Mouse (Mus musculus): ENCODE results near the gene Snx11. TPM values are rescaled to one million over a fixed set of nuclear protein-coding genes. Genes with fewer than 3 reads are reported as not detected.
A peak's percentile ranks its signal among the peaks of the same experiment; 100 is the strongest.

Snx11 gene
- polyA plus RNA-seq (2015; fragmentation: Nextera tagmentation; extraction: Ambion mirVana), result 20.9 and 22.1 TPM in 2 replicates

- Histone ChIP-seq H3K9ac (peak within 1 kb of the TSS; percentile 37), H3K4me2 (peak within 1 kb of the TSS; percentile 84), H3K36me3 (peaks cover 17% of the 10 kb centered on the region; the same call in 1 of the 2 replicates), H3K4me3 (peak within 1 kb of the TSS; percentile 64), H3K27me3 (no peaks in the 10 kb centered on the region), H3K4me1 (peaks cover 11% of the 10 kb centered on the region), H3K9me3 (no peaks in the 10 kb centered on the region), H3K27ac (peak within 1 kb of the TSS; percentile 43)
- ATAC-seq (ENCODE audit: insufficient number of reproducible peaks, low FRiP score, low TSS enrichment, low read depth), result peak; percentile 99
- WGBS, result under 1% methylated on average over 59 of the region's 59 CpGs
Measured at GRCm38 (mm10) chr11:96776968-96777962, at the start of gene Snx11. Gene Snx11 (minus strand): TSS chr11:96777559.

DNA sequence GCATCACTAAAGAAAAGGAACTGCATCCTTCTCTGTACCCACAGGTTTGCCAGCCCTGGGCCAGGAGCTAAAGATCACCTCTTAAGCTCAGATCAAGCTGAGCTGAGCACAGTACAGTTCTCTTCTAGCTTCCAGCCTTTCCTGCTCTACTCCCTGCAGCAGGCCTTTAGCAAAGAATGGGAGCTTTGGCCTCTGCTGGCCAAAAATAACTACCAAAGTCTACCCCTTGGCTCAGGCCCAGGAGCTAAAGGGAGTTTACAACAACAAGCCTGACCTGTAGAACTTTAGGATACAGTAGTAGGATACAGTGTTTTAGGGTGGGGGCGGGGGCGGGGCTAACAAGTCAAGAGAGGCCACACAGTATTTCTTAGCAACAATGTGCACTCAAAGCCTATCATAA, 49.1 kb upstream of the Snx11 start:
- Histone ChIP-seq H3K4me3 (peak overlapping the region; percentile 10; the same call in 1 of the 2 replicates), H3K9me3 (no peaks in the 10 kb centered on the region), H3K4me1 (peaks cover 61% of the 10 kb centered on the region), H3K36me3 (peaks cover 37% of the 10 kb centered on the region), H3K27ac (peak overlapping the region; percentile 63), H3K27me3 (no peaks in the 10 kb centered on the region), H3K4me2 (peak overlapping the region; percentile 27), H3K9ac (no peak overlapping the region)
- ATAC-seq (ENCODE audit: insufficient number of reproducible peaks, low FRiP score, low TSS enrichment, low read depth), result no peak
- WGBS, result 82% methylated on average over 2 of the region's 2 CpGs

DNA sequence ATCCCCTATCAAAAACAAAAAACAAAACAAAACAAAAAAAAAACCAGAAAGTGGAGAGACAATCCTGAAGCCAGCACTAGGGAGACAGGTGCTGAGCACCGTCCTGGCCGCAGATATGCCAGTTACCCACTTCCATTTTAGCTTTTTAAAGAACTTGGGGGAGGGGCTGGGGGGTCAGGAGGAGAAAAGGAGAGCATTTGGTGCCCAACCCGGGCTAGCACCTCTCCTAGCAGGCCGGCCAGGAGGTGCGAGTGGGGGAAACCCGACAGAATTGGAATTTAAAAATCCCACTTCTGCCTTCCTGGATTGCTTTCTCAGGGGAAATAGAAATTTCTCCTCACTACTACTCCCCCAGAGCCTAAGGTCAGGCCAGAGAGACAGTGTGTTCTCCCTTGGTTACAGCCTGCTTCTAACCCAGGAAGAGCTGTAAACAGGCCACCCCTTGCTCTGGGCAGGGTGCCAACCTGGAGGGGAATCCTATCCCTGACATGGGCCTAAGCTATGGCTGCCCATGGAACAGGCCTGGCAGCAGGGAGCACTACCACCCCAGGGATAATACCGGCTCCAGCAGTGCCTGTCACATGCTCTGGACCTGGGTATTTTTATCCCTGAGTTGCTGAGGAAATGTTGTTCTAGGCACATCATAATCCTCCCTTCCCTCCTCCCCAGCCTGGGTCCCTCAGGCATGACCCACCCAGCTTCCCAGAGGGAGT, 47.6 kb upstream of the Snx11 start:
- Histone ChIP-seq H3K27me3 (no peaks in the 10 kb centered on the region), H3K36me3 (peaks cover 52% of the 10 kb centered on the region), H3K9me3 (no peaks in the 10 kb centered on the region), H3K4me3 (peak overlapping the region; percentile 46), H3K9ac (0 out of 2 replicates have a peak overlapping the region, but pooled peaks have one; percentile 4), H3K4me1 (peaks cover 61% of the 10 kb centered on the region), H3K4me2 (peak overlapping the region; percentile 89), H3K27ac (peak overlapping the region; percentile 89)
- WGBS, result 38% methylated on average over 7 of the region's 7 CpGs
- ATAC-seq (ENCODE audit: insufficient number of reproducible peaks, low FRiP score, low TSS enrichment, low read depth), result no peak; the same call in 1 of the 2 replicates

DNA sequence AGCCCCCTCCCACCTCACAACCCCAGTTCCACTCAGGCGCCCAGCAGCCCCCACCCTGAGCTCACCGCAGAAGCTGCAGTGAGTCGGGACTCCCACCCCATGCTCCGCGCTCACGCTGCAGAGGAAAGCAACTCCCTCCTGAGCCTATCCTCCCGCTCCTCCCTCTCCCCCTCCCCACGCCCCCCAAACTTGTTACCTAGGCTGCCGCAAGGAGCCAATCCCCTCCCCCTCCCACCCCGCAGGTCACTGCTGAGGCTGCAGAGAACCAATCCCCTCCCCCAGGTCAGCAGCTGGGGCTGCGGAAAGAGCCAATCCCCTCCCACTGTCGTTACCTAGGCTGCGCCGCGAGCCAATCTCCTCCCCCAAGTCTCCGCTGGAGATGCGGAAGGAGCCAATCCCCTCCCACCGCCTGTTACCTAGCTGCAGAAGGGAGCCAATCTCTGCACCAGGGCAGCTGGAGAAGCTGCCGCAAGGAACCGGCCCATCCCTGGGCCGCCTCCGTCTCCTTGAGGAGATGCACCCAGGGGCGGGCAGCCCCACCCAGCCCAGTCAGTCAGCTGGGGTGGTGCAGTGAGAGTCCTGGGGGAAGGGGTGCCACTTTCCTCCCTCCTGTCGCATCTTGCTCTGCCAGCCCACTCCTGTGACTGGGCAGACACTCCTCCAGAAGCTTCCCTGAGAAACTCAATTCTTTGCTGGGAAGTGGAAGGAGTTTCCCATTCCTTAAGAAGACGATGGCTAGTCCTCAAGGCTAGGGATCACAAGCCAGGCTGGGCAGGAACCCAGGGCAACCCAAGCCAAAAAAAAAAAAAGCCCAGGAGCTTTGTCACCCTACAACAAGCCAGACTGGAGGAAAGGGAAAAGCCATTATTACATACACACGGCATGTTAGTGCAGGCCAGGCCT, 46.8 kb upstream of the Snx11 start:
- Histone ChIP-seq H3K36me3 (peaks cover 60% of the 10 kb centered on the region), H3K4me1 (peaks cover 61% of the 10 kb centered on the region)
- WGBS, result under 1% methylated on average over 26 of the region's 26 CpGs

DNA sequence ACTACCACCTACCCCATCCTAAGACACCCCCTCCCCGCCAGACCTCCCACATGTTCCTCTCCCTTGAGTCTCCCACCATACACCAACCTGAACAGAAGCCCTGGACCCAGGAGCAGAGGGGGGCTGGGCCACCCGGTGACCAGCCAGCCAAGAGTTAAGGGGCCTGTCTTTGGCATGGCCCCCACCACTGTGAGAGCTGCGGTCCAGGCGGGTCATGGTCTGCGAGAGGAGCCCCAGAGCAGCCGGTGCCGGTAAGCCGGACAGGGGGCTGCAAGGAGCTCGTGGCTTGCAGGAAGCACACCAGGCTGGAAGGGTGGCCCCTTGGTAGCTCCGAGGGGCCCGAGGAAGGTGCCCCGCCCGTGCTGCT, 46.1 kb upstream of the Snx11 start:
- Histone ChIP-seq H3K9me3 (no peaks in the 10 kb centered on the region), H3K27me3 (no peaks in the 10 kb centered on the region), H3K36me3 (peaks cover 67% of the 10 kb centered on the region), H3K4me1 (peaks cover 58% of the 10 kb centered on the region), H3K4me2 (peak overlapping the region; percentile 89), H3K9ac (peak overlapping the region; percentile 47), H3K4me3 (peak overlapping the region; percentile 46), H3K27ac (peak overlapping the region; percentile 89)
- 11% methylated on average over 13 of the region's 13 CpGs for WGBS
- ATAC-seq (ENCODE audit: insufficient number of reproducible peaks, low FRiP score, low TSS enrichment, low read depth), result 0 out of 2 replicates have a peak, but pooled peaks have one; percentile 4

More for the DNA sequence above, 46.8 kb upstream of the Snx11 start:
- H3K4me2 ChIP-seq, result peak overlapping the region; percentile 89
- H3K27me3 ChIP-seq, result no peaks in the 10 kb centered on the region
- peak overlapping the region; percentile 46 for H3K4me3 ChIP-seq
- peak overlapping the region; percentile 47 for H3K9ac ChIP-seq
- ATAC-seq (ENCODE audit: insufficient number of reproducible peaks, low FRiP score, low TSS enrichment, low read depth), result peak; percentile 83
- H3K27ac ChIP-seq, result peak overlapping the region; percentile 89
- no peaks in the 10 kb centered on the region for H3K9me3 ChIP-seq

DNA sequence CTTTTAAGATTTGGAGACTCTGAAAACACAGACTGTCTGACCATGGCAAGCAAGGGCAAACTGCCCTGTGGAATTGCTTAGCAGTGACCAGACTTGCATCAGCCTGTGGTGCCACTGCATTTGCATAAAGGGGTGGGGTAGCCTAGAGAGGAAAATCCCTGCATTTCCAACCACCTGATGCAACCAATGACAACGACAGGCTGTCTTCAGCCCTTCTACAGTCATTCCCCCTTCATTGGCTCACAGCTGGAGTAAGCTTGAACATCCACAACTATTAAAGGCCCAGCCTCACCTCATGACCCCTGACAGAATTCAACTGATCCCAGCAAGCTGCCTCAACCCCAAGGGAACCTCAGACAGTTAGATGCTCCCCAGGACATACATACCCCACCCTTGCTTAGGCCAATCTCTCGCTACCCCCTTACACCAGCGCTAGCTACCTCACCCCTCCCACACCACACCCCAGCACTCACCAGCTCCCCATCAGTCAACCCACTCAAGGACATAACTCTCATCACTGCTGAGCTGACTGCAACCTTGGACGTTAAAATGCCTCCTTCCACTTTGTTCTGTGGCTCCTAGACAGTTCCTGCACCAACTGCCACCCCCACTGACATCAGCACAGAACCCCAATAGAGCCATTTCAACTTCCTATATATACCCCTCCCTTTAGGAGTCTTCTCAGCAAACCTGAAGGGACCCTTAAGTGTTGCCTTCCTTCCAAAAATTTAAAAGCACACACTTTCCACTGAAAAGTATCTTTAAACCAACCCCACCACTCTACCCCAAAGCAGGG, 45.5 kb upstream of the Snx11 start:
- H3K27ac ChIP-seq, result peak overlapping the region; percentile 89
- no peaks in the 10 kb centered on the region for H3K27me3 ChIP-seq
- peaks cover 71% of the 10 kb centered on the region for H3K36me3 ChIP-seq
- H3K9me3 ChIP-seq, result no peaks in the 10 kb centered on the region
- no peak overlapping the region; the same call in 1 of the 2 replicates for H3K9ac ChIP-seq
- H3K4me2 ChIP-seq, result peak overlapping the region; percentile 89
- H3K4me3 ChIP-seq, result peak overlapping the region; percentile 46
- peaks cover 52% of the 10 kb centered on the region for H3K4me1 ChIP-seq
- WGBS, result 43% methylated on average over 4 of the region's 4 CpGs
- no peak for ATAC-seq (ENCODE audit: insufficient number of reproducible peaks, low FRiP score, low TSS enrichment, low read depth)

DNA sequence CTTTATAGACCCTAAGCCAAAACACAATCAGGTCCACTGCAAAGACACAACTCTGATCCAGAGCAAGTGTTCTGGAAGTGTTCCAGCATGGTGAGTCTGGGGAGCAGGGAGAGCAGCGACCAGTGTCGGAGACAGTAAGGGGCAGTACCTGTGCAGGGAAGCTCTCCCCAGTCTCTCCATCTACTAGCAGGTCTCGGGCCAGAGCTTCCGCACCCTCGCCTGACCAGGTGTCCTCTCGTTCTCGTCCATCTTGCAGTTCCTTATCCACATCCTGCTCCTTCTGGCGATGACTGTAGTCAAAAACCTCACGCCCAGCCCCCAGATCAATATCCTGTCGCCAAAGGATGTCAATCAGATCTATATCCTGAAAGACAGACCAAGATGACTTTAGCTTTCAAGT, 44.6 kb upstream of the Snx11 start:
- H3K9me3 ChIP-seq, result no peaks in the 10 kb centered on the region
- no peak for ATAC-seq (ENCODE audit: insufficient number of reproducible peaks, low FRiP score, low TSS enrichment, low read depth)
- H3K4me1 ChIP-seq, result peaks cover 44% of the 10 kb centered on the region
- H3K27me3 ChIP-seq, result no peaks in the 10 kb centered on the region
- 91% methylated on average over 10 of the region's 10 CpGs for WGBS
- H3K27ac ChIP-seq, result no peak overlapping the region
- H3K9ac ChIP-seq, result no peak overlapping the region
- no peak overlapping the region for H3K4me2 ChIP-seq
- H3K4me3 ChIP-seq, result no peak overlapping the region
- peaks cover 71% of the 10 kb centered on the region for H3K36me3 ChIP-seq

DNA sequence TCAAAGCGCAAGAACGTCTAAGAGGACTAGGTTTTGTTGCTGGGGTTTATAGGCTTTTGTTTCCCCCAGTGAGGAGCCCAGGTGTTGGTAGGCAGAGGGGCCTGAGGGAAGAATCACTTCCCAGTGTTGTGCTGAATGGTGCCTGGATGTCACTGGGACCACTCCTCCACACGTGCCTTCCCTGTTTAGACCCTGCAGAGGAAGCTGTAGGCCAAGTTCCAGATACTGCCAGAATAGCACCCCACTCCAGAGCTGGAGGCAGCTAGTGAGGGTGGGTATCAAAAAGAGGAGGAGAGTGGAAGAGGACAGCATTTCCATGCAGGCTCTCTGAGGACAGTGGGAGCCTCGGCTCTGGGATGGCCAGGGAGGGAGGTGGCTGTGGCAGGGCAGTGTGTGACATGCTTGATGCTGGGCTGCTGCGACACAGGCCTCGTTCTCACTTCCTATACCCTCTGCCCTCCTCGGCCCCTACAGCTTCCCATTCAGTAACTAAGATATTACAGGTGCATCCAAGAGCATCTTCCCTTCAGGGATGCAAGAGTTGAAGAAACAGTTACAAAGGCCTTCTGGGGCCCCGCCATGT, 40.9 kb upstream of the Snx11 start:
- H3K4me3 ChIP-seq, result no peak overlapping the region
- peaks cover 81% of the 10 kb centered on the region for H3K36me3 ChIP-seq
- H3K9ac ChIP-seq, result no peak overlapping the region
- H3K4me2 ChIP-seq, result no peak overlapping the region
- ATAC-seq (ENCODE audit: insufficient number of reproducible peaks, low FRiP score, low TSS enrichment, low read depth), result no peak
- no peaks in the 10 kb centered on the region for H3K27me3 ChIP-seq
- no peak overlapping the region for H3K27ac ChIP-seq
- H3K4me1 ChIP-seq, result peaks cover 8% of the 10 kb centered on the region
- WGBS, result 86% methylated on average over 8 of the region's 8 CpGs
- H3K9me3 ChIP-seq, result no peaks in the 10 kb centered on the region

- ATAC-seq (ENCODE audit: insufficient number of reproducible peaks, low FRiP score, low TSS enrichment, low read depth), result no peak
- peaks cover 87% of the 10 kb centered on the region for H3K36me3 ChIP-seq
- H3K9ac ChIP-seq, result no peak overlapping the region
- 88% methylated on average over 5 of the region's 5 CpGs for WGBS
- H3K27ac ChIP-seq, result no peak overlapping the region
- no peaks in the 10 kb centered on the region for H3K9me3 ChIP-seq
- 0 out of 2 replicates have a peak, but pooled peaks cover 2% of the 10 kb centered on the region for H3K4me1 ChIP-seq
- no peaks in the 10 kb centered on the region for H3K27me3 ChIP-seq
- H3K4me2 ChIP-seq, result no peak overlapping the region
- no peak overlapping the region for H3K4me3 ChIP-seq
Measured at GRCm38 (mm10) chr11:96816979-96817378, 39.6 kb upstream of the Snx11 start.

- H3K27me3 ChIP-seq, result no peaks in the 10 kb centered on the region
- H3K9me3 ChIP-seq, result no peaks in the 10 kb centered on the region
- WGBS, result 91% methylated on average over 1 of the region's 1 CpGs
- ATAC-seq (ENCODE audit: insufficient number of reproducible peaks, low FRiP score, low TSS enrichment, low read depth), result no peak
- no peak overlapping the region for H3K9ac ChIP-seq
- H3K4me3 ChIP-seq, result no peak overlapping the region
- peaks cover 87% of the 10 kb centered on the region for H3K36me3 ChIP-seq
- H3K4me2 ChIP-seq, result no peak overlapping the region
- H3K4me1 ChIP-seq, result 0 out of 2 replicates have a peak, but pooled peaks cover 2% of the 10 kb centered on the region
- no peak overlapping the region for H3K27ac ChIP-seq
Measured at GRCm38 (mm10) chr11:96816494-96816893, 39.1 kb upstream of the Snx11 start.
